Comparison of ENCODE assay signal across 9 mouse cellular contexts in the genomic region with DNA sequence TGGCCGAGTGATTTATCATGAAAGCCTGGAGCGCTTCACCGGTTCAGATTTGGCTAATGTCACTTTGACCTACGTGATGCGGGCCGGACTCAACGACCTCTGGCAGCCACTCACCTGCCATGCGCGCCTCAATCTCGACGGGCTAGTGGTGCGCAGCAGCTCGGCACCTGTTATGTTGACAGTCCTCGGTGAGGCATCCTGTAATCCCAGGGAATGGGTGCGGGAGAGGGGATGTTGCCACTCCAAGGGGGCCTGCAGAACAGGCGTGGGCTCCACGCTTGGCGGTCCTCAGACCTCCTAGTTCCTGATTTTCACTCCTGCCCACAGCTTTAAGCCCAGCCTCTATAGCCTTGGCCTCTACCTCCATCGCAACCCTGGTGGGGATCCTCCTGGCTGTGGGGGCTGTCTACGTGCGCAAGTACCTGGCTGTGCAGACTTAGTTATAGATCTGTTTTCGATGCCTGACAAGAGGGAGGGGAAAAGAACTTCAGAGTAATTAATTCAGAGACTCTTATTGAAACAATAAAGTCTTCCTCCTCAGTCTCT. TPM values are rescaled to one million over a fixed set of nuclear protein-coding genes. Genes with fewer than 3 reads are reported as not detected.
DNase-seq lines count a peak whose midpoint lies in the region; ATAC-seq lines count a peak whose summit lies in the region.
"Had no signal": no experiment of that assay in that cellular context is flagged by ENCODE, and none has a peak within 500 bp of the region (broad histone marks: within the 10 kb centered on the region; RNA-seq: fewer than 3 reads in every experiment).

No protein-coding gene starts in this region.

- no peak for ATAC-seq in forebrain, embryonic 11.5 days (replicated peaks; ENCODE audit: low FRiP score)
- no peak for ATAC-seq in liver, embryonic 12.5 days

- H3K9me3 ChIP-seq in forebrain, embryonic 10.5 days, result no peaks in the 10 kb centered on the region
- no peaks in the 10 kb centered on the region for H3K9me3 ChIP-seq in forebrain, embryonic 11.5 days (ENCODE audit: control insufficient read depth, low read length)
- no peaks in the 10 kb centered on the region for H3K9me3 ChIP-seq in liver, embryonic 12.5 days (replicated peaks)

- 0 out of 2 replicates have a peak overlapping the region, but pooled peaks have one; percentile 76 for H3K27ac ChIP-seq in forebrain, embryonic 10.5 days
- no peak overlapping the region for H3K27ac ChIP-seq in forebrain, embryonic 11.5 days (ENCODE audit: low read depth, low read length)
- peak overlapping the region; percentile 99 for H3K27ac ChIP-seq in liver, embryonic 12.5 days

- H3K9ac ChIP-seq in forebrain, embryonic 11.5 days (ENCODE audit: low read length), result no peak overlapping the region
- peak overlapping the region; percentile 86 for H3K9ac ChIP-seq in liver, embryonic 12.5 days

- no peak for DNase-seq in forebrain, embryonic 10.5 days (ENCODE audit: extremely low spot score, low spot score)
- no peak for DNase-seq in forebrain, embryonic 11.5 days (ENCODE audit: low spot score)
- DNase-seq in thymus, postnatal 0 days (ENCODE audit: low spot score), result peak; percentile 18
- DNase-seq in thymus, postnatal 10 days (ENCODE audit: low spot score in 2 of 2), result no peak
- DNase-seq in right cerebral cortex, postnatal 25 days, result no peak
- no peak for DNase-seq in gastrocnemius, postnatal 25 days
- no peak for DNase-seq in cerebellum, postnatal 14 days

- WGBS in forebrain, embryonic 10.5 days, result 21% methylated on average over 22 of the region's 22 CpGs
- 25% methylated on average over 22 of the region's 22 CpGs for WGBS in forebrain, embryonic 11.5 days
- 12% methylated on average over 22 of the region's 22 CpGs for WGBS in liver, embryonic 12.5 days (ENCODE audit: insufficient replicate concordance)

- peak overlapping the region; percentile 50 for H3K4me3 ChIP-seq in forebrain, embryonic 10.5 days
- H3K4me3 ChIP-seq in forebrain, embryonic 11.5 days (ENCODE audit: low read depth, low read length), result no peak overlapping the region
- H3K4me3 ChIP-seq in liver, embryonic 12.5 days, result peak overlapping the region; percentile 74

- no peak overlapping the region for H3K4me2 ChIP-seq in forebrain, embryonic 11.5 days (ENCODE audit: low read depth, low read length, severe bottlenecking)
- peak overlapping the region; percentile 99 for H3K4me2 ChIP-seq in liver, embryonic 12.5 days

- H3K27me3 ChIP-seq in forebrain, embryonic 10.5 days (ENCODE audit: poor library complexity, severe bottlenecking), result peaks cover 100% of the 10 kb centered on the region
- peaks cover 64% of the 10 kb centered on the region for H3K27me3 ChIP-seq in forebrain, embryonic 11.5 days (ENCODE audit: control insufficient read depth, insufficient read depth, low read length)
- H3K27me3 ChIP-seq in liver, embryonic 12.5 days (replicated peaks), result peaks cover 40% of the 10 kb centered on the region

- H3K4me1 ChIP-seq in forebrain, embryonic 10.5 days, result peaks cover 59% of the 10 kb centered on the region
- peaks cover 24% of the 10 kb centered on the region for H3K4me1 ChIP-seq in forebrain, embryonic 11.5 days (replicated peaks; ENCODE audit: control insufficient read depth, insufficient read depth, low read length)
- H3K4me1 ChIP-seq in liver, embryonic 12.5 days, result peaks cover 88% of the 10 kb centered on the region

- no peaks in the 10 kb centered on the region for H3K36me3 ChIP-seq in forebrain, embryonic 10.5 days (replicated peaks)
- H3K36me3 ChIP-seq in forebrain, embryonic 11.5 days (ENCODE audit: control insufficient read depth, insufficient read depth, low read length), result no peaks in the 10 kb centered on the region
- H3K36me3 ChIP-seq in liver, embryonic 12.5 days, result peaks cover 25% of the 10 kb centered on the region

RNA-seq across cellular contexts. Expression of a gene that starts 1.0 kb away (rescaled TPM):
- polyA plus RNA-seq in forebrain, embryonic 10.5 days (2016; fragmentation: Nextera tagmentation; extraction: Ambion mirVana), result 4.8 and 7.9 TPM in 2 replicates
- polyA plus RNA-seq in forebrain, embryonic 11.5 days (2014; fragmentation: Nextera tagmentation; extraction: Ambion mirVana), result 5.8 and 6.2 TPM in 2 replicates
- polyA plus RNA-seq in thymus, postnatal 0 days (2015; fragmentation: Nextera tagmentation; extraction: Ambion mirVana), result 0.31 and 0.48 TPM in 2 replicates
- 231 and 238 TPM in 2 replicates for polyA plus RNA-seq in liver, embryonic 12.5 days (2016; fragmentation: Nextera tagmentation; extraction: Ambion mirVana)
- 1 to 10 TPM; 1.0 to 1.6 TPM for total RNA-seq in gastrocnemius, postnatal 25 days (2021)

RNA-seq across cellular contexts. Expression of a gene that starts 1.7 kb away (rescaled TPM):
- 0.05 TPM in 1 of 2 replicates, not detected in the other for polyA plus RNA-seq in forebrain, embryonic 10.5 days (2016; fragmentation: Nextera tagmentation; extraction: Ambion mirVana)
- not detected in 2 replicates for polyA plus RNA-seq in forebrain, embryonic 11.5 days (2014; fragmentation: Nextera tagmentation; extraction: Ambion mirVana)
- 0.14 and 0.33 TPM in 2 replicates for polyA plus RNA-seq in thymus, postnatal 0 days (2015; fragmentation: Nextera tagmentation; extraction: Ambion mirVana)
- polyA plus RNA-seq in liver, embryonic 12.5 days (2016; fragmentation: Nextera tagmentation; extraction: Ambion mirVana), result 0.42 and 0.45 TPM in 2 replicates
- not detected for total RNA-seq in gastrocnemius, postnatal 25 days (2021)
- total RNA-seq: gastrocnemius, adult 18-20 months had no signal

RNA-seq across cellular contexts. Expression of a gene that starts 14.3 kb away (rescaled TPM):
- polyA plus RNA-seq in forebrain, embryonic 10.5 days (2016; fragmentation: Nextera tagmentation; extraction: Ambion mirVana), result 4.1 and 5.8 TPM in 2 replicates
- 4.2 and 4.8 TPM in 2 replicates for polyA plus RNA-seq in forebrain, embryonic 11.5 days (2014; fragmentation: Nextera tagmentation; extraction: Ambion mirVana)
- 64.8 and 64.9 TPM in 2 replicates for polyA plus RNA-seq in thymus, postnatal 0 days (2015; fragmentation: Nextera tagmentation; extraction: Ambion mirVana)
- polyA plus RNA-seq in liver, embryonic 12.5 days (2016; fragmentation: Nextera tagmentation; extraction: Ambion mirVana), result 9.9 TPM in 2 replicates
- 1 to 10 TPM; 1.6 to 3.0 TPM for total RNA-seq in gastrocnemius, postnatal 25 days (2021)

RNA-seq across cellular contexts. Expression of a gene that starts 27.6 kb away (rescaled TPM):
- polyA plus RNA-seq in forebrain, embryonic 10.5 days (2016; fragmentation: Nextera tagmentation; extraction: Ambion mirVana), result 152 and 154 TPM in 2 replicates
- 119 and 130 TPM in 2 replicates for polyA plus RNA-seq in forebrain, embryonic 11.5 days (2014; fragmentation: Nextera tagmentation; extraction: Ambion mirVana)
- polyA plus RNA-seq in thymus, postnatal 0 days (2015; fragmentation: Nextera tagmentation; extraction: Ambion mirVana), result 116 and 130 TPM in 2 replicates
- polyA plus RNA-seq in liver, embryonic 12.5 days (2016; fragmentation: Nextera tagmentation; extraction: Ambion mirVana), result 89.3 and 91.4 TPM in 2 replicates
- 10 to 100 TPM; 61.9 to 62.8 TPM for total RNA-seq in gastrocnemius, postnatal 25 days (2021)

RNA-seq across cellular contexts. Expression of a gene that starts 36.8 kb away (rescaled TPM):
- polyA plus RNA-seq in forebrain, embryonic 10.5 days (2016; fragmentation: Nextera tagmentation; extraction: Ambion mirVana), result 1.5 and 1.9 TPM in 2 replicates
- 1.2 and 2.9 TPM in 2 replicates for polyA plus RNA-seq in forebrain, embryonic 11.5 days (2014; fragmentation: Nextera tagmentation; extraction: Ambion mirVana)
- polyA plus RNA-seq in thymus, postnatal 0 days (2015; fragmentation: Nextera tagmentation; extraction: Ambion mirVana), result 0.59 and 0.69 TPM in 2 replicates
- 0.62 TPM in 1 of 2 replicates, not detected in the other for polyA plus RNA-seq in liver, embryonic 12.5 days (2016; fragmentation: Nextera tagmentation; extraction: Ambion mirVana)
- not detected for total RNA-seq in gastrocnemius, postnatal 25 days (2021)
- total RNA-seq: gastrocnemius, adult 18-20 months had no signal

Comparison
In these comparisons a context has a peak if more than half of its experiments do, and no peak if none do; other contexts are left out.
1. RNA of a gene that starts 1.0 kb away (polyA plus RNA-seq): 231 to 238 TPM in liver, embryonic 12.5 days; 4.8 to 7.9 TPM in forebrain, embryonic 10.5 days, 5.8 to 6.2 TPM in forebrain, embryonic 11.5 days and 0.31 to 0.48 TPM in thymus, postnatal 0 days; every median in the first group is over 10 times any median in the second.